Mouse (Mus musculus) lung, adult 2 months (tissue): ENCODE data around the gene Mdga1.

ENCODE experiments used
- CTCF ChIP-seq: fragments of 200-500 bp; IDR thresholded peaks from 2 replicates; pipeline ENCODE4 v1.5.1; 2011; ENCODE audit warnings: mild to moderate bottlenecking, low read length, control low read depth; ENCODE audit not compliant: insufficient read depth
- POLR2A ChIP-seq: fragments of 200-500 bp; IDR thresholded peaks from 2 replicates; pipeline ENCODE4 v1.6.1; 2011; ENCODE audit warnings: low read depth, mild to moderate bottlenecking, control low read depth, low read length, borderline replicate concordance; ENCODE audit errors: extremely low read depth

DNA sequence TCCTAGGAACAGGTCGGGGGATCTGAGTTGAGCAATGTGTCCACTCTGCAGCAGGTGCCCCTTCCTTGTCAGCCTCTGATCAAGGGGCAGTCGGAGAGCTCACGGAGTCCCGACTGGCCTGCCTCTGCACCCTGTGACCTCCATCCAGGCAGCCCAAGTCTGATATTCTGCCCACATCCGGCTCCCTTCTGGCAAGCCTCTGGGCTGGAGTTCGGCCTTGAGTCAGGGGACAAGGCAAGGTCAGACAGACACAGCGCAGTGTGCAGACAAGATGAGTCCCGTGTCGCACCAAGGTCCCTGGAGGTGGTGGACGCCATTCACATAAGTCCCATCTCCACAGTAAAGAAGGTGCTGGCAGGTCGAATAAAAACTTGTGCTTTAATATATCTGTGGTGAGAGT is 138.2 kb downstream of the Mdga1 start:
- TF ChIP-seq CTCF (no peak), POLR2A (no peak)
